Mouse (Mus musculus): Measurements from ENCODE around the gene Efr3b.
"Not testable (repeated sequence)": the region's sequence is repeated elsewhere in the genome, so short reads cannot be mapped to it uniquely, and the experiment has no call there.

The Efr3b gene

DNA sequence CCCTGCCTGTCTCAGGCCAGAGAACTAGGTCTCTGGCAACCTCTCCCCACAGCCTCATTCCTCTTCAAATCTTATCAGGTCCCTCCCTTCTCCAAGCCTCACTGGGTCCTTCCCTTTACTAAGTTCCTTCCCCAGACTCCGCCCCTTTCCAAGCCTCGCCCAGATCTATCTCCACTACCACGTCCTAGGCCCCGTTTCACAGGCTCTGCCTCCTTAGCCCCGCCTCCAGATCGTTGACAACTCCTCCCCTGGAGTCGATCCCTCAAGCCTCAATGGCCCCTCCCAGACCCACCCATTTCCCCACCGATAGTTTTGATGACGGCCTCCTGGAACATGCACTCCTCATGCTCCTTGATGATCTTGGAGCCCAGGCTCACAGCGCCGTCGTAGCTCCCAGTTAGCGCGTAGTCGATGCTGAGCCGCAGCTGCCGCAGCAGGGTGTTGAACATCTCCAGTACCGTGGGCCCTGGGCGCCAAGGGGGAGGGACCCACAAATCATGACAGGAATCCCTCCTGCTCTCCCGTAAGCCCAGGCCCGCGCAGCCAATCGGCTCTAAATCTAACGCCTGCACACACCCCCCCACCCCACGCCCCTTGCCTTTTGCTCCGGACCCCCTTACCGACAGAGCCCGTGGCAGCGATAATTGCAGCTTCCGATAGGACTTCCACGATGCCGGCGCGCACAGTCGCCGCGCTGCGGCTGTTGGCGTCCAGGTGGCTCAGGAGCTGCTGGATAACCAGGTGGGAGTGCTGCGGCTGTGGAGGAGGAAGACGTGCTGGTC lies 57.2 kb downstream of the Efr3b start:
- DNase-seq (ENCODE audit: low read depth, low spot score) = peak; percentile 79
- Histone ChIP-seq H3K36me3 (ENCODE audit: control insufficient read depth, insufficient read depth, low read length, poor library complexity, severe bottlenecking) (no peaks in the 10 kb centered on the region), H3K27me3 (ENCODE audit: control insufficient read depth, insufficient read depth, low read length, poor library complexity, severe bottlenecking) (no peaks in the 10 kb centered on the region)

DNA sequence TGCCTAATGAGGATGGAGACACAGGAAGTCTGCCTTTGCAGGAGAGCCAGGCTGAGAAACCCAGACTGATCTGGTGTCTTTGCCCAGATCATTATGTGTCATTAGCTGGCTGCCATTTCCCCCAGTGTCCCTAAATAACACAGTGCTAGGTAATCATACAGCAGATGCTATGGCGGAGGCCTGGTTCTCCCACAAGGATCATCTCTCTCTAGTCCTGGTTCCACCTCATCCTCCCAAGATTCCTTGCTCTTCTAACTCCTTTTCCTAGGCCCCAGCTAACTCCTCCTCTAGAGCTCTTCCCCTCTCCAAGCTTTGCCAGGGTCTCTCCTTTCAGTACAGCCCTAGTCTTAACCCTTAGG lies 57.7 kb downstream of the Efr3b start:
- H3K27me3 ChIP-seq (ENCODE audit: control insufficient read depth, insufficient read depth, low read length, poor library complexity, severe bottlenecking) = no peaks in the 10 kb centered on the region
- no peak for DNase-seq (ENCODE audit: low read depth, low spot score)
- no peaks in the 10 kb centered on the region for H3K36me3 ChIP-seq (ENCODE audit: control insufficient read depth, insufficient read depth, low read length, poor library complexity, severe bottlenecking)

DNA sequence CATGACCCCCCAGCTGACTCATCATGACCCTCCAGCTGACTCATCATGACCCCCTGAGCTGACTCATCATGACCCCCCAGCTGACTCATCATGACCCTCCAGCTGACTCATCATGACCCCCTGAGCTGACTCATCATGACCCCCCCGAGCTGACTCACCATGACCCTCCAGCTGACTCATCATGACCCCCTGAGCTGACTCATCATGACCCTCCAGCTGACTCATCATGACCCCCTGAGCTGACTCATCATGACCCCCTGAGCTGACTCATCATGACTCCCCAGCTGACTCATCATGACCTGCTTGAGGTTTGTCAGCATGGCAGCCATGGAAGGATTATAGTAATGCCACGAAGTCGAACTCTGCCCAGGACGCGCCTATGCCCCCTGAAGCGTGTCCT lies 65.5 kb downstream of the Efr3b start:
- not testable (repeated sequence) for DNase-seq (ENCODE audit: low read depth, low spot score); H3K36me3 ChIP-seq (ENCODE audit: control insufficient read depth, insufficient read depth, low read length, poor library complexity, severe bottlenecking)

DNA sequence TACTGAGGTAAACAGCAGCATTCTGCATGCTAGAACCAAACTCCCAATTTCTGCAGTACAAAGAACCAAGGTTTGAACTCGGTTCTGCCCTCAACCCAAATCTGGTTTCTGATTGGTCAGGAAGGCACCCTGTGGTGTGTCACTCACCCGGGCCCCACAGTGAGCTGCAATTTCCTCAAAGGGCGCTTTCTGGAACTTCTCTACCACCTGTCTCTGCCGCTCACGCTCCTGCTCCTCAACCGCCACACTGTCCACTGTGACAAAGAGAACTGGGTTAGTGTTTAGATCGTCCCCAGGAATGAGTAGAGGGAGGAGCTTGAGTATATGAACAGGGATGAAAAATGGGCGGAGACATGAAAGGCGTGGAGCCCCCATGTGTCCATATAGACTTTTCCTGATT lies 70.3 kb downstream of the Efr3b start:
- H3K27me3 ChIP-seq (ENCODE audit: control insufficient read depth, insufficient read depth, low read length, poor library complexity, severe bottlenecking) = no peaks in the 10 kb centered on the region
- no peaks in the 10 kb centered on the region for H3K36me3 ChIP-seq (ENCODE audit: control insufficient read depth, insufficient read depth, low read length, poor library complexity, severe bottlenecking)
- DNase-seq (ENCODE audit: low read depth, low spot score) = no peak

More for the DNA sequence above, 65.5 kb downstream of the Efr3b start:
- H3K27me3 ChIP-seq (ENCODE audit: control insufficient read depth, insufficient read depth, low read length, poor library complexity, severe bottlenecking) = not testable (repeated sequence)

DNA sequence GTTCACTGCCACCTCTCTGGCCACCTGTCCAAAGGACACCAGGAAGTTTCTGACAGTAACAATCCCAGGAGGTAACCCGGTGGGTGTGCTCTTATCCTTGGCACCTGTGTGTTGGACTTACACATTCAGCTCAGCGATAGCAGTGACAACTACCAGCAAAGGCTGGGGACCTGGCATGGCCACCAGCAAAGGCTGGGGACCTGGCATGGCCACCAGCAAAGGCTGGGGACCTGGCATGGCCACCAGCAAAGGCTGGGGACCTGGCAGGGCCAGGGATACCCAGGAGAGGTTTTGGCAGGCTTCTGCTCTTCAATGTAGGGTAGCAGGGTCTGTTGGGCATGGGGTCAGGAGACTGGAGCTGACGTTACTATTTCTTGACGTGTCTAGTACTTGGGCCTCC lies 71.5 kb downstream of the Efr3b start:
- no peak for DNase-seq (ENCODE audit: low read depth, low spot score)
- H3K36me3 ChIP-seq (ENCODE audit: control insufficient read depth, insufficient read depth, low read length, poor library complexity, severe bottlenecking) = no peaks in the 10 kb centered on the region
- no peaks in the 10 kb centered on the region for H3K27me3 ChIP-seq (ENCODE audit: control insufficient read depth, insufficient read depth, low read length, poor library complexity, severe bottlenecking)

DNA sequence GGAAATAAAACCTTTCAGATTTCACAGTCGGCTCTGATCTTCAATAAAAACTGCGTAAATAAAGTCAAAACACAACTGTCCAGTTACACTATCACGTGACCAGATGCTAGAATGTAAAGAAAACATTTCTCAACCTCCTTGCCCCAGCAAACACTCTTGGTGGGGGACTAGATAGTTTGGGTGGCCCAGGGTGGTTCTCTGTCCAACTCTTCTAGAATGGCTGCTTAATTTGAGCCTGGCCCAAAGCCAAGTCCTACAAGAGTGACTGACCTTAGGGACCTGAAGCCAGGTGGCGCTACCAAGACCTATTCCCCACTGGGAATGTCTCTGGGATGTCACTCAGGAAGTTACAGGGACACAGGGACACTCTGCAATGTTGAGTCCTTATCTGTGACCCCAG lies 78.2 kb downstream of the Efr3b start:
- Histone ChIP-seq H3K27me3 (ENCODE audit: control insufficient read depth, insufficient read depth, low read length, poor library complexity, severe bottlenecking) (no peaks in the 10 kb centered on the region), H3K36me3 (ENCODE audit: control insufficient read depth, insufficient read depth, low read length, poor library complexity, severe bottlenecking) (no peaks in the 10 kb centered on the region)
- no peak for DNase-seq (ENCODE audit: low read depth, low spot score)

DNA sequence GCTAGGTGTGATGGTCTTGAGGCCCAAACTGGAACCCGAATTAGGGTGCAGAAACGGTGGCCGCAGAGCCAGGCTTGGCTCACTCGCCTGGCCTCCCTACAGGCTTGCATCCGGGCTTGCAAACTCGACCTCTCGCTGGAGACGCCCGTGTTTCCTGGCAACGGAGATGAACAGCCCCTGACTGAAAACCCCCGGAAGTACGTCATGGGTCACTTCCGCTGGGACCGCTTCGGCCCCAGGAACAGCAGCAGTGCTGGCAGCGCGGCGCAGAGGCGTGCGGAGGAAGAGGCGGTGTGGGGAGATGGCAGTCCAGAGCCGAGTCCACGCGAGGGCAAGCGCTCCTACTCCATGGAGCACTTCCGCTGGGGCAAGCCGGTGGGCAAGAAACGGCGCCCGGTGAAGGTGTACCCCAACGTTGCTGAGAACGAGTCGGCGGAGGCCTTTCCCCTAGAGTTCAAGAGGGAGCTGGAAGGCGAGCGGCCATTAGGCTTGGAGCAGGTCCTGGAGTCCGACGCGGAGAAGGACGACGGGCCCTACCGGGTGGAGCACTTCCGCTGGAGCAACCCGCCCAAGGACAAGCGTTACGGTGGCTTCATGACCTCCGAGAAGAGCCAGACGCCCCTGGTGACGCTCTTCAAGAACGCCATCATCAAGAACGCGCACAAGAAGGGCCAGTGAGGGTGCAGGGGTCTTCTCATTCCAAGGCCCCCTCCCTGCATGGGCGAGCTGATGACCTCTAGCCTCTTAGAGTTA lies 78.7 kb downstream of the Efr3b start:
- Histone ChIP-seq H3K27me3 (ENCODE audit: control insufficient read depth, insufficient read depth, low read length, poor library complexity, severe bottlenecking) (no peaks in the 10 kb centered on the region), H3K36me3 (ENCODE audit: control insufficient read depth, insufficient read depth, low read length, poor library complexity, severe bottlenecking) (no peaks in the 10 kb centered on the region)
- peak; percentile 93 for DNase-seq (ENCODE audit: low read depth, low spot score)

DNA sequence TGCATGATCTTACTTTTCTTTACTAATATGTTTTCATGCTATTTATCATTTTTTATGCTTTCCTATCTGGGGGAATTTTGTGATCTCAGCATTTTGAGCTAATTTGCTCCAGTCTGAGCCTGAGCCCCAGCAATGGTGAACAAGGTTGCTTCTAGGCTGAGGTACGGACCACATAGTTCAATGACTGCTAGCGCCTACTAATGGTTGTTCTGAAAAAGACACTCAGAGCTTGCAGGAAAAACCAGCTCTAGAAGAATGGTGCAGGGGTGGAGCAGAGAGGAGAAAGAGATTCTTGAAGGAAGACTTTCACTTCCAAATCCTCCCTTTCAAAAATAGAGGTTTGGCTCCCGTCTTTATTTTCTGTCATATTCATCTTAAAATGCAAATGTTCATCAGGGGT lies 82.4 kb downstream of the Efr3b start:
- Histone ChIP-seq H3K27me3 (ENCODE audit: control insufficient read depth, insufficient read depth, low read length, poor library complexity, severe bottlenecking) (no peaks in the 10 kb centered on the region; the same call in 1 of the 2 replicates), H3K36me3 (ENCODE audit: control insufficient read depth, insufficient read depth, low read length, poor library complexity, severe bottlenecking) (no peaks in the 10 kb centered on the region)
- DNase-seq (ENCODE audit: low read depth, low spot score) = peak; percentile 27

DNA sequence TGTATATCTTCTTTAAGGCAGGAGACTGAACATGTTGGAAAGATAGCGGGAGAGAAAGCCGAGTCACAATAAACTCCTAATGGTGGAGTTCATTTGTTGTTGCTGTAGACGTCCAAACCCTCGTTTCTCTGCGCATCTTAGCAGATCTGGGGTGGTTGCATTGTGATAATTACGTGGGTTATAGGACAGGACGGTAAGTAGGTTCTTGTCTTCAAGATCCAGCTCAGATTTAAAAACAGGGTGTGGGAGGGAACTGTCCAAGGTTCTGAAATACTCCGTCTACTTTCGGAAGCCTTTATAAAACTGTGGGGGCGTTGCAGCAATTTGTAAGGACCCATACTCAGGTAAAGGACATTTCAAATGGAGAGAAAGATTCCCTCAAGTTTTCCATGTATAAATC lies 83.3 kb downstream of the Efr3b start:
- no peaks in the 10 kb centered on the region for H3K36me3 ChIP-seq (ENCODE audit: control insufficient read depth, insufficient read depth, low read length, poor library complexity, severe bottlenecking)
- H3K27me3 ChIP-seq (ENCODE audit: control insufficient read depth, insufficient read depth, low read length, poor library complexity, severe bottlenecking) = no peaks in the 10 kb centered on the region; the same call in 1 of the 2 replicates
- DNase-seq (ENCODE audit: low read depth, low spot score) = peak; percentile 57

DNA sequence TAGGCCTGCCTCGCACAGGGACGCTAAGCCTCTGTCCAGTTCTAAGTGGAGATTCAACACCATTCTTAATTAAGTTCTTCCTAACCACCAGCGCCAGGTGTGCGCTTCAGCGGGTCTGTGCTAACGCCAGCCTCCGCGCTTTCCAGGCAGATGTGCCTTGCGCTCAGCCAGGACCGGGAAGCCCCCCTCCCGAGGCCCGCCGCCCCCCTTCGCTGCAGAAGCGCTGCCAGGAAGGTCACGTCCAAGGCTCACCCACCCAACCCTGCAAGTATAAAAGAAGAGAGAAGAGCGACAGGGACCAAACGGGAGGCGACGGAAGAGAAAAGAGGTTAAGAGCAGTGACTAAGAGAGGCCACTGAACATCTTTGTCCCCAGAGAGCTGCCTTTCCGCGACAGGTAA lies 84.1 kb downstream of the Efr3b start, which contains the start of gene Pomc:
Pomc (plus strand) TSS at position 301 of the 400 bp plus-strand sequence.
- Histone ChIP-seq H3K36me3 (ENCODE audit: control insufficient read depth, insufficient read depth, low read length, poor library complexity, severe bottlenecking) (no peaks in the 10 kb centered on the region), H3K27me3 (ENCODE audit: control insufficient read depth, insufficient read depth, low read length, poor library complexity, severe bottlenecking) (no peaks in the 10 kb centered on the region; the same call in 1 of the 2 replicates)
- DNase-seq (ENCODE audit: low read depth, low spot score) = no peak

DNA sequence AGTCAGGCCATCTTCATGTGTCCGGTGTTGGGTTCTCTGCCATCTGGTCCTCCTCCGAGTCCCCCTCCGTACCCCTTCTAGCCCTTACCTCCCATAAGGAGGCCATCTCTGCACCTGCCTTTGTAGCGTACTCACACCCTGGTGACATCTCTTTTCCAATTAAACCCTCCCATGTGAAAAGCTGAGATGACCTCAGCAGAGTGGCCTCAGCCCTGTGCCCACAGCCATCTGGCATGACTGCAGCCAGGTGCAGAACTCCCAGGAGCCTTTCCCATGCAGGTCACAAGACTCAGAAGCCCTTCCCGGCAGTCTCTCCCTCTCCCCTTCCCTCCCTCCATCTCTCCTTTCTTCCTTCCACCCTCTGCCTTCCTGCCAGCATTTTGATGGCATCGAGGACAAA lies 91.2 kb downstream of the Efr3b start:
- no peaks in the 10 kb centered on the region for H3K27me3 ChIP-seq (ENCODE audit: control insufficient read depth, insufficient read depth, low read length, poor library complexity, severe bottlenecking)
- no peaks in the 10 kb centered on the region for H3K36me3 ChIP-seq (ENCODE audit: control insufficient read depth, insufficient read depth, low read length, poor library complexity, severe bottlenecking)
- DNase-seq (ENCODE audit: low read depth, low spot score) = no peak

DNA sequence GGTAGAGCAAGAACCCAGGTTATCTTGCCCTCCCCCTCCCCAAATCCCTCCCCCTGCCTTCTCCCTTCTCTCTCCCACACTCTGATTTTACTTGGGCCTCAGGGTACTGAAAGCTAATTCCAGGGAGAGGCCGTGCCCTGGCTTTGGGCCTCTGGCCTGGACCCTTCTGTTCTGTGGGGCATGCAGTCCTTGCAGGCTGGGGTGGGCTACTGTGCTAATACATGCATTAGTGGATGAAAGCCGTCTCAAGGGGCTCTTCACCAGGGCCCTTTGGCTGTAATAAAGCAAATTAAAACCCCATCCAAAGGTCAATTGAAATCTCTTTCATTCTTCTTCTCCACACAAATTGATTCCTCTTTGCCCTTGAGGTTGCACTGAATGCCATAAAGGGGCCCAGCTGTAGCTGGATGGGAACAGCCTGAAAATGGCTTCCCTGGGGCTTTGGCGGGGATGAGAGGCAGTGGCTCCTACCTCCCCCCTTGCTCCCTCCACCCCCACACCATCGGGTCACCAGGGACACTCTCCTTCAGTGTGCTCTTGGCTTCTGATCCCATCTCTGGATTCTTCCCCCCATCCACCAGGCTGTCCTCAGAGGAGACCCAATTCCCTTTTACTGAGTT lies 94.2 kb downstream of the Efr3b start:
- Histone ChIP-seq H3K27me3 (ENCODE audit: control insufficient read depth, insufficient read depth, low read length, poor library complexity, severe bottlenecking) (no peaks in the 10 kb centered on the region), H3K36me3 (ENCODE audit: control insufficient read depth, insufficient read depth, low read length, poor library complexity, severe bottlenecking) (no peaks in the 10 kb centered on the region)
- no peak for DNase-seq (ENCODE audit: low read depth, low spot score)

DNA sequence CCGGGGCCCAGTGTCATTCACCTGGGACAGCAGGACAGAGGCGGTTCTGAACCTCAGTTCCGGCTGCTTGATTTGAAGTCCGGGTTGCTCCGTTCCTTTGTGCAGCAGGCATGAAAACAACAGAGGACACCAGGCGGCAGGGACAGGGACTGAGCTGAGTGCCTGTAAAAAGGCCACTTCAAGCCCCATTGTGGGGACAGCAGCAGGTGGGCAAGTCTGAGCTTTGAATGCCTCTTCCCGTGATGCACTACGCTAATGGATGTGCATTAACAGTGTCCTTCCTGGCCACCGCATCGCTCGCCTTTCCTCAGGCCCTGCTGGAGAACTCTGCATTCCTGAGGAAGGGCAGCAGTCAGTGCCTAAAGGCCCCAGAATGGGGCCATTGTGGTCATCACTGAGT lies 96.7 kb downstream of the Efr3b start:
- no peak for DNase-seq (ENCODE audit: low read depth, low spot score)
- H3K27me3 ChIP-seq (ENCODE audit: control insufficient read depth, insufficient read depth, low read length, poor library complexity, severe bottlenecking) = no peaks in the 10 kb centered on the region
- no peaks in the 10 kb centered on the region for H3K36me3 ChIP-seq (ENCODE audit: control insufficient read depth, insufficient read depth, low read length, poor library complexity, severe bottlenecking)

DNA sequence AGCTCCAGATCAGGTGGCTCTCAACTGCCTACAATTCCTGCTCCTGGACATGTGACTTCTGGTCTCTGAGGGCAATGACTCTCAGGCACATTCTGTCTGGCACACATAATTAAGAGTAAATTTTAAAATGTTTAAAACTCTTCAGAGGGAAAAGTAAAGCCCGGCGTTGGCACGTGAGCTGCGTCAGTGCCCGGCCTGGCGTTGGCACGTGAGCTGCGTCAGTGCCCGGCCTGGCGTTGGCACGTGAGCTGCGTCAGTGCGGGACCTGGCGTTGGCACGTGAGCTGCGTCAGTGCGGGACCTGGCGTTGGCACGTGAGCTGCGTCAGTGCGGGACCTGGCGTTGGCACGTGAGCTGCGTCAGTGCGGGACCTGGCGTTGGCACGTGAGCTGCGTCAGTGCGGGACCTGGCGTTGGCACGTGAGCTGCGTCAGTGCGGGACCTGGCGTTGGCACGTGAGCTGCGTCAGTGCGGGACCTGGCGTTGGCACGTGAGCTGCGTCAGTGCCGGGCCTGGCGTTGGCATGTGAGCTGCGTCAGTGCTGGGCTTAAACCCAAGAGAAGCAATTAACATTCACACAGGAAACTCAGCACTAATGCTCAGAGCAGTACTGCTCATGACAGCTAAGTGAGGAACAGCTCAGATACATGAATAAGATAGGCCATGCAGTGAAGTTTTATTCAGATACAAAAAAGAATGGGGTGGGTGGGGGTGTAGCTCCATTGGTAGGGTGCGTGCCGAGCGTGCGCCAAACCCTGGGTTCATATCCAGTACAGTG lies 108.4 kb downstream of the Efr3b start:
- not testable (repeated sequence) for DNase-seq (ENCODE audit: low read depth, low spot score); H3K36me3 ChIP-seq (ENCODE audit: control insufficient read depth, insufficient read depth, low read length, poor library complexity, severe bottlenecking); H3K27me3 ChIP-seq (ENCODE audit: control insufficient read depth, insufficient read depth, low read length, poor library complexity, severe bottlenecking)

Data from splenic B cell, adult 2 months (primary cell).